Mouse (Mus musculus): Measurements from ENCODE around the gene Alyref. TPM values are rescaled to one million over a fixed set of nuclear protein-coding genes. Genes with fewer than 3 reads are reported as not detected.

Alyref gene
- polyA plus RNA-seq, 2 experiments: 143 to 478 TPM

- peak within 1 kb of the TSS; percentile 98 for H3K9ac ChIP-seq (ENCODE audit: low read depth, low read length, severe bottlenecking)
- peak within 1 kb of the TSS; percentile 98 for H3K4me3 ChIP-seq (replicated peaks; ENCODE audit: low read length)
- H3K9me3 ChIP-seq (ENCODE audit: control insufficient read depth, low read length): no peaks in the 10 kb centered on the region
- H3K27ac ChIP-seq (replicated peaks; ENCODE audit: low read depth, low read length): peak within 1 kb of the TSS; percentile 90
- 0 out of 2 replicates have a peak, but pooled peaks have one; percentile 38 for TF ChIP-seq POLR2A (IDR thresholded peaks at IDR 0.05; ENCODE audit: borderline replicate concordance, extremely low read depth, insufficient read depth, insufficient read length)
- DNase-seq (ENCODE audit: low spot score) (peak; percentile 85), ATAC-seq (ENCODE audit: low FRiP score, low read depth) (peak; percentile 91)
- peaks cover 12% of the 10 kb centered on the region for H3K4me1 ChIP-seq (ENCODE audit: control insufficient read depth, insufficient read depth, low read length)
- H3K27me3 ChIP-seq (ENCODE audit: control insufficient read depth, insufficient read depth, low read length): no peaks in the 10 kb centered on the region
- peaks cover 9% of the 10 kb centered on the region for H3K36me3 ChIP-seq (ENCODE audit: control insufficient read depth, insufficient read depth, low read length)
- H3K4me2 ChIP-seq (replicated peaks; ENCODE audit: low read depth, low read length, severe bottlenecking): peak within 1 kb of the TSS; percentile 67
- under 1% methylated on average over 63 of the region's 87 CpGs for WGBS
These were observed 48.8 kb downstream of the Alyref start, which contains the start of gene Mcrip1 for GRCm38 (mm10) chr11:120549168-120549945. Gene Mcrip1 (minus strand): TSS chr11:120549727.

- WGBS: 22% methylated on average over 7 of the region's 7 CpGs
- H3K4me1 ChIP-seq (ENCODE audit: control insufficient read depth, insufficient read depth, low read length): peaks cover 12% of the 10 kb centered on the region
- peak overlapping the region; percentile 98 for H3K4me3 ChIP-seq (replicated peaks; ENCODE audit: low read length)
- no peak for TF ChIP-seq POLR2A (IDR thresholded peaks at IDR 0.05; ENCODE audit: borderline replicate concordance, extremely low read depth, insufficient read depth, insufficient read length)
- H3K9me3 ChIP-seq (ENCODE audit: control insufficient read depth, low read length): no peaks in the 10 kb centered on the region
- H3K27ac ChIP-seq (replicated peaks; ENCODE audit: low read depth, low read length): peak overlapping the region; percentile 90
- peaks cover 15% of the 10 kb centered on the region for H3K36me3 ChIP-seq (ENCODE audit: control insufficient read depth, insufficient read depth, low read length)
- DNase-seq (ENCODE audit: low spot score): no peak
- no peak for ATAC-seq (ENCODE audit: low FRiP score, low read depth)
- H3K27me3 ChIP-seq (ENCODE audit: control insufficient read depth, insufficient read depth, low read length): no peaks in the 10 kb centered on the region
- H3K4me2 ChIP-seq (replicated peaks; ENCODE audit: low read depth, low read length, severe bottlenecking): peak overlapping the region; percentile 67
- H3K9ac ChIP-seq (ENCODE audit: low read depth, low read length, severe bottlenecking): peak overlapping the region; percentile 98
These were observed 49.4 kb downstream of the Alyref start for GRCm38 (mm10) chr11:120548786-120549167.

GRCm38 (mm10) chr11:120548214-120548613, 50.0 kb downstream of the Alyref start:
- ATAC-seq (ENCODE audit: low FRiP score, low read depth) (no peak), DNase-seq (ENCODE audit: low spot score) (no peak)
- H3K27me3 ChIP-seq (ENCODE audit: control insufficient read depth, insufficient read depth, low read length): no peaks in the 10 kb centered on the region
- H3K4me2 ChIP-seq (replicated peaks; ENCODE audit: low read depth, low read length, severe bottlenecking): peak overlapping the region; percentile 67
- peaks cover 20% of the 10 kb centered on the region for H3K36me3 ChIP-seq (ENCODE audit: control insufficient read depth, insufficient read depth, low read length)
- WGBS: 89% methylated on average over 3 of the region's 3 CpGs
- no peak for TF ChIP-seq POLR2A (IDR thresholded peaks at IDR 0.05; ENCODE audit: borderline replicate concordance, extremely low read depth, insufficient read depth, insufficient read length)
- H3K9ac ChIP-seq (ENCODE audit: low read depth, low read length, severe bottlenecking): peak overlapping the region; percentile 98; the same call in 1 of the 2 replicates
- H3K27ac ChIP-seq (replicated peaks; ENCODE audit: low read depth, low read length): no peak overlapping the region
- no peaks in the 10 kb centered on the region for H3K9me3 ChIP-seq (ENCODE audit: control insufficient read depth, low read length)
- peaks cover 12% of the 10 kb centered on the region for H3K4me1 ChIP-seq (ENCODE audit: control insufficient read depth, insufficient read depth, low read length)
- H3K4me3 ChIP-seq (replicated peaks; ENCODE audit: low read length): peak overlapping the region; percentile 98

GRCm38 (mm10) chr11:120547469-120547868, 50.7 kb downstream of the Alyref start:
- Histone ChIP-seq H3K4me1 (ENCODE audit: control insufficient read depth, insufficient read depth, low read length) (peaks cover 12% of the 10 kb centered on the region), H3K9me3 (ENCODE audit: control insufficient read depth, low read length) (no peaks in the 10 kb centered on the region), H3K27ac (replicated peaks; ENCODE audit: low read depth, low read length) (no peak overlapping the region), H3K27me3 (ENCODE audit: control insufficient read depth, insufficient read depth, low read length) (no peaks in the 10 kb centered on the region), H3K9ac (ENCODE audit: low read depth, low read length, severe bottlenecking) (0 out of 2 replicates have a peak overlapping the region, but pooled peaks have one; percentile 98), H3K4me3 (replicated peaks; ENCODE audit: low read length) (no peak overlapping the region), H3K36me3 (ENCODE audit: control insufficient read depth, insufficient read depth, low read length) (peaks cover 28% of the 10 kb centered on the region), H3K4me2 (replicated peaks; ENCODE audit: low read depth, low read length, severe bottlenecking) (no peak overlapping the region)
- ATAC-seq (ENCODE audit: low FRiP score, low read depth) (no peak), DNase-seq (ENCODE audit: low spot score) (no peak)
- WGBS: 61% methylated on average over 2 of the region's 2 CpGs
- TF ChIP-seq POLR2A (IDR thresholded peaks at IDR 0.05; ENCODE audit: borderline replicate concordance, extremely low read depth, insufficient read depth, insufficient read length): no peak

- H3K9me3 ChIP-seq (ENCODE audit: control insufficient read depth, low read length): no peaks in the 10 kb centered on the region
- H3K36me3 ChIP-seq (ENCODE audit: control insufficient read depth, insufficient read depth, low read length): peaks cover 40% of the 10 kb centered on the region
- TF ChIP-seq POLR2A (IDR thresholded peaks at IDR 0.05; ENCODE audit: borderline replicate concordance, extremely low read depth, insufficient read depth, insufficient read length): no peak
- no peaks in the 10 kb centered on the region for H3K27me3 ChIP-seq (ENCODE audit: control insufficient read depth, insufficient read depth, low read length)
- no peak overlapping the region for H3K9ac ChIP-seq (ENCODE audit: low read depth, low read length, severe bottlenecking)
- no peak overlapping the region for H3K4me2 ChIP-seq (replicated peaks; ENCODE audit: low read depth, low read length, severe bottlenecking)
- no peak for ATAC-seq (ENCODE audit: low FRiP score, low read depth)
- no peak overlapping the region for H3K27ac ChIP-seq (replicated peaks; ENCODE audit: low read depth, low read length)
- no peak for DNase-seq (ENCODE audit: low spot score)
- H3K4me3 ChIP-seq (replicated peaks; ENCODE audit: low read length): no peak overlapping the region
- 96% methylated on average over 3 of the region's 3 CpGs for WGBS
- H3K4me1 ChIP-seq (ENCODE audit: control insufficient read depth, insufficient read depth, low read length): peaks cover 12% of the 10 kb centered on the region
These were observed 52.2 kb downstream of the Alyref start for GRCm38 (mm10) chr11:120545964-120546363.
